Comparison of ENCODE assay signal across 15 mouse cellular contexts in the genomic region with DNA sequence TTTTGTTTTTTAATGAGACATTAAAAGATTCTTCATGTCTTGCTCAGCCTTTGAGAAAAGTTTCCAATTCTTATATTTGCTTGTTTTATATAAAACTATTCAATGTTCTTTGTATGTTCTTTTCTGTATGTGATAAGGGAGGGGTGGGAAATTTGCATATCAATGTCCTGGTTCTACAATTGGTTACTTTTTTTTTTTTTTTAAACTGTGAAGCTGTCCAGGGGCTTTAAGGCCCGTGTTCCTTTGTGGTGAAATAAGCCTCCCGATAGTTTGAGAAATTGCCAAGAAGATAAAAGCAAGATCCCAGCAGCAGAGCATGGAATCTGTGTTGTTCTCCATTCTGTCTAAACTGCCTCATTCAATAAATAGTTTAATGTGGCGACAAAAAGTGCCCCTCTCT.
"Had no signal": no experiment of that assay in that cellular context is flagged by ENCODE, and none has a peak within 500 bp of the region (broad histone marks: within the 10 kb centered on the region; RNA-seq: fewer than 3 reads in every experiment).

No protein-coding gene starts in this region.

- H3K9me3 ChIP-seq: limb, embryonic 10.5 days; liver, embryonic 12.5 days; lung, embryonic 15.5 days; megakaryocyte, embryonic 14.5 days had no signal

- ATAC-seq: intestine, postnatal 0 days; liver, embryonic 12.5 days; liver, postnatal 0 days had no signal

- H3K27me3 ChIP-seq: lung, embryonic 15.5 days had no signal

- H3K4me2 ChIP-seq: liver, embryonic 12.5 days; lung, embryonic 15.5 days had no signal

- H3K27ac ChIP-seq: left cerebral cortex, adult 2 months; limb, embryonic 10.5 days; liver, embryonic 12.5 days; lung, embryonic 15.5 days; macrophage had no signal

- H3K9ac ChIP-seq: liver, embryonic 12.5 days; liver, postnatal 0 days; lung, embryonic 15.5 days had no signal

- H3K4me1 ChIP-seq: limb, embryonic 10.5 days; lung, embryonic 15.5 days had no signal

- DNase-seq: kidney, adult 8-10 months; kidney, postnatal 25 days; liver, postnatal 0 days; lung, postnatal 14 days; right cerebral cortex, postnatal 4 days; spleen, adult 18-20 months; thymus, adult 18-20 months; thymus, postnatal 14 days had no signal

- H3K4me3 ChIP-seq: left cerebral cortex, adult 2 months; limb, embryonic 10.5 days; liver, embryonic 12.5 days; lung, embryonic 15.5 days; megakaryocyte, embryonic 14.5 days had no signal
